Mouse (Mus musculus): ENCODE data around the gene Lrrc63. TPM values are rescaled to one million over a fixed set of nuclear protein-coding genes. Genes with fewer than 3 reads are reported as not detected.
"Not testable (repeated sequence)": the region's sequence is repeated elsewhere in the genome, so short reads cannot be mapped to it uniquely, and the experiment has no call there.

The Lrrc63 gene
- polyA plus RNA-seq, 1 experiment from 2014 or later = 0.07 TPM

GRCm38 (mm10) chr14:75163866-75164265, 33.2 kb upstream of the Lrrc63 start:
- Histone ChIP-seq H3K4me3 (ENCODE audit: low read depth, low read length) (no peak overlapping the region), H3K4me2 (no peak overlapping the region), H3K9me3 (ENCODE audit: low read depth, low read length) (no peaks in the 10 kb centered on the region), H3K9ac (no peak overlapping the region), H3K27me3 (ENCODE audit: insufficient read depth, low read length) (no peaks in the 10 kb centered on the region), H3K4me1 (ENCODE audit: insufficient read depth) (no peaks in the 10 kb centered on the region), H3K27ac (ENCODE audit: low read depth) (no peak overlapping the region), H3K36me3 (ENCODE audit: insufficient read depth) (no peaks in the 10 kb centered on the region)
- no peak for TF ChIP-seq CTCF (IDR thresholded peaks at IDR 0.05; ENCODE audit: low read depth)
- no peak for DNase-seq
- 83% methylated on average over 8 of the region's 8 CpGs for WGBS
- ATAC-seq (ENCODE audit: insufficient read depth) = no peak

DNA sequence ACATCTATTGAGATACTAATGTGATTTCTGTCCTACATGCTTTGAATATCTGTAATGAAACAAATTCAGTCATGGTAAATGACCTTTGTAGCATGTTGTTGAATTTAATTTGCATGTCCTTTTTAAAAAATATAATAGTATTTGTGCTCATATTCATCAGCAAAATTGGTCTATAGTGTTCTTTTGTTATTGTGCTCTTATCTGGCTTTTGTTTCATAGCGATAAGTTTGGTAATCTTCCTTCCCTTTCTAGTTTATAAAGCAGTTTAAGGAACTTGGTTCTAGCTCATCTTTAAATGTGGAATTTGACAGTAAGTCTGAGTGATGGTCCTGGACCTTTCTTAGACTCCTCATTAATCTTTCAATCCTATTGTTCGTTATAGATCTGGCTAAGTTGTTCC, 28.7 kb upstream of the Lrrc63 start:
- H3K27ac ChIP-seq (ENCODE audit: low read depth) = no peak overlapping the region
- H3K9me3 ChIP-seq (ENCODE audit: low read depth, low read length) = no peaks in the 10 kb centered on the region
- H3K4me1 ChIP-seq (ENCODE audit: insufficient read depth) = no peaks in the 10 kb centered on the region
- no peaks in the 10 kb centered on the region for H3K27me3 ChIP-seq (ENCODE audit: insufficient read depth, low read length)
- H3K36me3 ChIP-seq (ENCODE audit: insufficient read depth) = no peaks in the 10 kb centered on the region
- DNase-seq (no peak), ATAC-seq (ENCODE audit: insufficient read depth) (no peak)
- TF ChIP-seq CTCF (IDR thresholded peaks at IDR 0.05; ENCODE audit: low read depth) = no peak
- no peak overlapping the region for H3K4me2 ChIP-seq
- H3K4me3 ChIP-seq (ENCODE audit: low read depth, low read length) = no peak overlapping the region
- no peak overlapping the region for H3K9ac ChIP-seq
- 88% methylated on average over 2 of the region's 2 CpGs for WGBS

DNA sequence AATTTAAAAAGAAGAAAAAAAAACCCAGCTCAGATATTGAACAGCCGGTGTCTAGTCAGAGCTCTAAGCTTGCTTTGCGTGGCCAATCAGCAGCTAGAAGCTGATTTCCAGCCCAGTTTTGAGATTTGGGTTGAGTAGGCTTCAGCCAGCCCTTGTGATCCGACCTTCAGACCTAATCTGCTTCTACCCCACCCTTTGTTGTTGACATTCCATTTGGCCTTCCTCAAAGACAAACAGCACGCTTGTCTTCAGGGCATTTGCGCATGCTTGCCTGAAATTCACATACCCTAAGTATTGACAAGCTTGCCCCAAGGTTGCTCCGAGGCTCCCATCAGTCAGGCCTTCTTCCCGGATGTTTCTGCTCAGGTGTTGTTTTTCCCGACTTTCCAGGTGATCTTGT, 23.8 kb upstream of the Lrrc63 start:
- 66% methylated on average over 8 of the region's 8 CpGs for WGBS
- TF ChIP-seq CTCF (IDR thresholded peaks at IDR 0.05; ENCODE audit: low read depth) = no peak

DNA sequence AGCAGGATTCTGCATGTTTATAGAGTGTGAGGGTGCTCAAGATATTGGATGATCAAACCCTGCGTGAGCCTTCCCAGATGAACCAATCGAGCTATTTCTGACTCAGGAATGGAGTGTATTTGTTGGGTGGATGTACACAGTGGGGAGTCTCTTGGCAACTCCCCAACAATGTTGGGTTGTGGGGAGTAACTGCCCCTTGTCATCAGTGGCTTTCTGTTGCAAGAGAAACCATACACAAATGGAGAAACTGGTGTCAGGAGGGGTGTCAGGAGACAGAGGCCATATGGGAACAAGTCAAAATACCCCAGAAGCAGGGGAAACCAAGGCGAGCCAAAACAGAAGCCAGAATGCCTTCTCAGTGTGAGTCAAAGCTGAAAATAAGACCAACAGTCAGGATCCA, 20.5 kb upstream of the Lrrc63 start:
- Histone ChIP-seq H3K27me3 (ENCODE audit: insufficient read depth, low read length) (no peaks in the 10 kb centered on the region), H3K4me2 (no peak overlapping the region), H3K9me3 (ENCODE audit: low read depth, low read length) (no peaks in the 10 kb centered on the region), H3K36me3 (ENCODE audit: insufficient read depth) (no peaks in the 10 kb centered on the region), H3K27ac (ENCODE audit: low read depth) (0 out of 2 replicates have a peak overlapping the region, but pooled peaks have one; percentile 30), H3K4me3 (ENCODE audit: low read depth, low read length) (no peak overlapping the region), H3K4me1 (ENCODE audit: insufficient read depth) (no peaks in the 10 kb centered on the region; the same call in 1 of the 2 replicates), H3K9ac (no peak overlapping the region)
- TF ChIP-seq CTCF (IDR thresholded peaks at IDR 0.05; ENCODE audit: low read depth) = no peak
- WGBS = 35% methylated on average over 3 of the region's 3 CpGs
- peak; percentile 88 for DNase-seq
- peak; percentile 95 for ATAC-seq (ENCODE audit: insufficient read depth)

More for the DNA sequence above, 23.8 kb upstream of the Lrrc63 start:
- H3K9ac ChIP-seq = no peak overlapping the region
- no peak overlapping the region for H3K4me2 ChIP-seq
- DNase-seq = no peak
- ATAC-seq (ENCODE audit: insufficient read depth) = no peak
- no peak overlapping the region for H3K27ac ChIP-seq (ENCODE audit: low read depth)
- no peaks in the 10 kb centered on the region for H3K27me3 ChIP-seq (ENCODE audit: insufficient read depth, low read length)
- no peak overlapping the region for H3K4me3 ChIP-seq (ENCODE audit: low read depth, low read length)
- no peaks in the 10 kb centered on the region for H3K9me3 ChIP-seq (ENCODE audit: low read depth, low read length)
- H3K36me3 ChIP-seq (ENCODE audit: insufficient read depth) = no peaks in the 10 kb centered on the region
- no peaks in the 10 kb centered on the region; the same call in 1 of the 2 replicates for H3K4me1 ChIP-seq (ENCODE audit: insufficient read depth)

GRCm38 (mm10) chr14:75150653-75151052, 20.0 kb upstream of the Lrrc63 start:
- Histone ChIP-seq H3K4me1 (ENCODE audit: insufficient read depth) (no peaks in the 10 kb centered on the region; the same call in 1 of the 2 replicates), H3K9ac (no peak overlapping the region), H3K36me3 (ENCODE audit: insufficient read depth) (no peaks in the 10 kb centered on the region), H3K27ac (ENCODE audit: low read depth) (no peak overlapping the region), H3K27me3 (ENCODE audit: insufficient read depth, low read length) (no peaks in the 10 kb centered on the region), H3K4me2 (no peak overlapping the region), H3K4me3 (ENCODE audit: low read depth, low read length) (no peak overlapping the region), H3K9me3 (ENCODE audit: low read depth, low read length) (no peaks in the 10 kb centered on the region)
- DNase-seq = no peak
- no peak for TF ChIP-seq CTCF (IDR thresholded peaks at IDR 0.05; ENCODE audit: low read depth)
- WGBS = 59% methylated on average over 2 of the region's 2 CpGs
- ATAC-seq (ENCODE audit: insufficient read depth) = no peak

DNA sequence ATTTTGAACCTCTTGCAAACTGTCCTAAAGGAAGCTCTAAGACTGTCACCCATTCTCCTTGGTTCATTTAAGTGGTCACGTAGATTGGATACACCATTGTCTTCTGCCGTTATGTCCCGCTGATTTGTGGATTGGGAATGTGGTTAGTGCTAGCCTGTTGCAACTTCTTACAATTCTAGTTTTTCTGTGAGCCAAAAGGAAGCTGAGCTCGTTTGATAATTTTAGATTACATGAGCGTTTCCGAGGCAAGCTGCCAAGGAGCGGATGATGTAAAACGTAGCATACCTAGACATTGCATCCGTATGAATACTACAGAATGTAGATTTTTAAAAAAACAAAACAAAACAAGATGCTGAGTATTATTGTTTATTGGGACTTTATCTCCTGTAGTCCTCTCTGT, 17.5 kb upstream of the Lrrc63 start:
- no peaks in the 10 kb centered on the region; the same call in 1 of the 2 replicates for H3K4me1 ChIP-seq (ENCODE audit: insufficient read depth)
- peak; percentile 78 for DNase-seq
- H3K36me3 ChIP-seq (ENCODE audit: insufficient read depth) = no peaks in the 10 kb centered on the region
- ATAC-seq (ENCODE audit: insufficient read depth) = no peak
- H3K9me3 ChIP-seq (ENCODE audit: low read depth, low read length) = no peaks in the 10 kb centered on the region
- no peak overlapping the region for H3K27ac ChIP-seq (ENCODE audit: low read depth)
- H3K4me3 ChIP-seq (ENCODE audit: low read depth, low read length) = no peak overlapping the region
- H3K9ac ChIP-seq = no peak overlapping the region
- no peak overlapping the region for H3K4me2 ChIP-seq
- no peak for TF ChIP-seq CTCF (IDR thresholded peaks at IDR 0.05; ENCODE audit: low read depth)
- 54% methylated on average over 9 of the region's 9 CpGs for WGBS
- no peaks in the 10 kb centered on the region for H3K27me3 ChIP-seq (ENCODE audit: insufficient read depth, low read length)

GRCm38 (mm10) chr14:75147706-75148105, 17.0 kb upstream of the Lrrc63 start:
- H3K27me3 ChIP-seq (ENCODE audit: insufficient read depth, low read length); H3K4me2 ChIP-seq; H3K4me1 ChIP-seq (ENCODE audit: insufficient read depth); H3K9me3 ChIP-seq (ENCODE audit: low read depth, low read length); H3K4me3 ChIP-seq (ENCODE audit: low read depth, low read length); ATAC-seq (ENCODE audit: insufficient read depth); H3K27ac ChIP-seq (ENCODE audit: low read depth); H3K9ac ChIP-seq; DNase-seq; H3K36me3 ChIP-seq (ENCODE audit: insufficient read depth): not testable (repeated sequence)
- 75% methylated on average over 2 of the region's 2 CpGs for WGBS

- no peak for TF ChIP-seq CTCF (IDR thresholded peaks at IDR 0.05; ENCODE audit: low read depth)
- no peak overlapping the region; the same call in 1 of the 2 replicates for H3K4me2 ChIP-seq
- no peak overlapping the region for H3K4me3 ChIP-seq (ENCODE audit: low read depth, low read length)
- no peak for ATAC-seq (ENCODE audit: insufficient read depth)
- 85% methylated on average over 2 of the region's 2 CpGs for WGBS
- DNase-seq = no peak
- no peak overlapping the region for H3K27ac ChIP-seq (ENCODE audit: low read depth)
- no peaks in the 10 kb centered on the region for H3K9me3 ChIP-seq (ENCODE audit: low read depth, low read length)
- no peaks in the 10 kb centered on the region for H3K36me3 ChIP-seq (ENCODE audit: insufficient read depth)
- peaks cover 4% of the 10 kb centered on the region; the same call in 1 of the 2 replicates for H3K4me1 ChIP-seq (ENCODE audit: insufficient read depth)
- no peaks in the 10 kb centered on the region for H3K27me3 ChIP-seq (ENCODE audit: insufficient read depth, low read length)
- H3K9ac ChIP-seq = no peak overlapping the region
Measured at GRCm38 (mm10) chr14:75139225-75139624, 8.5 kb upstream of the Lrrc63 start.

All from lung, embryonic 14.5 days (tissue).